9 mouse cellular contexts compared by ENCODE assay signal in genomic region chr1:172162009-172162408, GRCm38 (mm10). TPM values are rescaled to one million over a fixed set of nuclear protein-coding genes. Genes with fewer than 3 reads are reported as not detected.
DNase-seq lines count a peak whose midpoint lies in the region; ATAC-seq and TF ChIP-seq lines count a peak whose summit lies in the region.
"Had no signal": no experiment of that assay in that cellular context is flagged by ENCODE, and none has a peak within 500 bp of the region (broad histone marks: within the 10 kb centered on the region; RNA-seq: fewer than 3 reads in every experiment).

No protein-coding gene starts in this region.

- no peak for TF ChIP-seq POLR2A in heart, adult 2 months (IDR thresholded peaks at IDR 0.05; ENCODE audit: insufficient read depth, low read depth, low read length)

- peak in 1 of 2 experiments; percentile 27 for DNase-seq in heart, adult 2 months
- DNase-seq in 3T3-L1 (ENCODE audit: low read depth, low spot score) (peak; percentile 68), MN1 (ENCODE audit: low spot score) (peak; percentile 43)
- peak; percentile 58 for DNase-seq in lung, embryonic 14.5 days
- DNase-seq in thymus, postnatal 0 days (ENCODE audit: low spot score), result peak; percentile 15
- DNase-seq in adrenal gland, postnatal 36 days, result no peak

- H3K4me1 ChIP-seq in heart, adult 2 months (ENCODE audit: control insufficient read depth, insufficient read depth, low read length), result peaks cover 1% of the 10 kb centered on the region
- peaks cover 7% of the 10 kb centered on the region; the same call in 1 of the 2 replicates for H3K4me1 ChIP-seq in heart, embryonic 11.5 days (ENCODE audit: control insufficient read depth, insufficient read depth, low read length)
- H3K4me1 ChIP-seq in lung, embryonic 14.5 days (ENCODE audit: insufficient read depth), result no peaks in the 10 kb centered on the region

- 70% methylated on average over 1 of the region's 1 CpGs for WGBS in heart, adult 2 months
- WGBS in heart, embryonic 11.5 days (ENCODE audit: insufficient replicate concordance), result 91% methylated on average over 1 of the region's 1 CpGs
- WGBS in lung, embryonic 14.5 days, result 92% methylated on average over 1 of the region's 1 CpGs

- TF ChIP-seq CTCF in heart, adult 2 months (IDR thresholded peaks at IDR 0.05), result peak; percentile 91
- peak; percentile 54 for TF ChIP-seq CTCF in lung, embryonic 14.5 days (IDR thresholded peaks at IDR 0.05; ENCODE audit: low read depth)

- H3K4me2 ChIP-seq in heart, embryonic 11.5 days, result no peak overlapping the region
- H3K4me2 ChIP-seq in lung, embryonic 14.5 days, result no peak overlapping the region

- H3K27me3 ChIP-seq in heart, adult 2 months (ENCODE audit: control insufficient read depth, insufficient read depth, low read length), result no peaks in the 10 kb centered on the region
- H3K27me3 ChIP-seq in heart, embryonic 11.5 days (ENCODE audit: control insufficient read depth, insufficient read depth, low read length), result no peaks in the 10 kb centered on the region
- no peaks in the 10 kb centered on the region for H3K27me3 ChIP-seq in lung, embryonic 14.5 days (ENCODE audit: insufficient read depth, low read length)

- H3K9ac ChIP-seq in heart, adult 2 months (ENCODE audit: low read depth, low read length), result no peak overlapping the region
- H3K9ac ChIP-seq in heart, embryonic 11.5 days (ENCODE audit: low read depth, low read length), result no peak overlapping the region
- H3K9ac ChIP-seq in lung, embryonic 14.5 days, result no peak overlapping the region

- H3K9me3 ChIP-seq in heart, embryonic 11.5 days (replicated peaks; ENCODE audit: control insufficient read depth, low read length), result no peaks in the 10 kb centered on the region
- no peaks in the 10 kb centered on the region for H3K9me3 ChIP-seq in lung, embryonic 14.5 days (ENCODE audit: low read depth, low read length)

- no peak overlapping the region for H3K4me3 ChIP-seq in heart, adult 2 months
- no peak overlapping the region for H3K4me3 ChIP-seq in heart, embryonic 11.5 days (ENCODE audit: low read depth, low read length)
- H3K4me3 ChIP-seq in lung, embryonic 14.5 days (ENCODE audit: low read depth, low read length), result no peak overlapping the region

- H3K79me2 ChIP-seq in heart, adult 2 months (replicated peaks; ENCODE audit: control insufficient read depth, insufficient read depth, low read length), result peaks cover 5% of the 10 kb centered on the region; the same call in 1 of the 2 replicates

- no peak for ATAC-seq in heart, embryonic 11.5 days (replicated peaks; ENCODE audit: insufficient number of reproducible peaks, low FRiP score, low TSS enrichment)
- peak; percentile 56 for ATAC-seq in erythroblast, adult 5-6 weeks (replicated peaks; ENCODE audit: low FRiP score, poor library complexity, severe bottlenecking)
- ATAC-seq in lung, embryonic 14.5 days (ENCODE audit: insufficient read depth), result no peak

- intact Hi-C loops in heart, adult 2 months (cut with DNase I), result loop anchor here (1.0 to 5.0 kb wide), 4 partner anchors 35 to 148 kb away; no protein-coding TSS in a partner anchor

- no peak for TF ChIP-seq EP300 in heart, adult 2 months (IDR thresholded peaks at IDR 0.05; ENCODE audit: insufficient read depth, low read depth, low read length)

- peak overlapping the region; percentile 82; the same call in 1 of the 2 replicates for H3K27ac ChIP-seq in heart, adult 2 months
- no peak overlapping the region for H3K27ac ChIP-seq in heart, embryonic 11.5 days (ENCODE audit: low read depth, low read length)
- H3K27ac ChIP-seq in lung, embryonic 14.5 days (ENCODE audit: low read depth), result no peak overlapping the region

- H3K36me3 ChIP-seq in heart, adult 2 months (ENCODE audit: control insufficient read depth, insufficient read depth, low read length), result peaks cover 22% of the 10 kb centered on the region
- 0 out of 2 replicates have a peak, but pooled peaks cover 4% of the 10 kb centered on the region for H3K36me3 ChIP-seq in heart, embryonic 11.5 days (ENCODE audit: control insufficient read depth, insufficient read depth, low read length)
- peaks cover 39% of the 10 kb centered on the region for H3K36me3 ChIP-seq in lung, embryonic 14.5 days (ENCODE audit: insufficient read depth)

RNA-seq across cellular contexts. Expression of gene Dcaf8, which starts 14.1 kb away (rescaled TPM):
- 100 to 1,000 TPM; 100 to 116 TPM for total RNA-seq in heart, adult 2 months (2021)
- polyA plus RNA-seq in heart, adult 2 months (2012; rRNA removed), result 62.7 and 93.8 TPM in 2 replicates
- 85.4 and 105 TPM in 2 replicates for polyA plus RNA-seq in heart, embryonic 11.5 days (2014; fragmentation: Nextera tagmentation; extraction: Ambion mirVana)
- 226 and 232 TPM in 2 replicates for total RNA-seq in erythroblast, adult 5-6 weeks (2015; ENCODE audit: low replicate concordance)
- total RNA-seq in erythroblast, adult 5-6 weeks (2017; ENCODE audit: low replicate concordance), result 600 and 738 TPM in 2 replicates
- polyA plus RNA-seq in lung, embryonic 14.5 days (2014; fragmentation: Nextera tagmentation; extraction: Ambion mirVana), result 108 and 111 TPM in 2 replicates
- polyA plus RNA-seq in thymus, postnatal 0 days (2015; fragmentation: Nextera tagmentation; extraction: Ambion mirVana), result 93.2 and 103 TPM in 2 replicates
- 100 to 1,000 TPM; 108 to 143 TPM for total RNA-seq in adrenal gland, postnatal 36 days (2021)

RNA-seq across cellular contexts. Expression of gene Pex19, which starts 35.5 kb away (rescaled TPM):
- total RNA-seq in heart, adult 2 months (2021), result 100 to 1,000 TPM; 107 to 125 TPM
- 113 and 175 TPM in 2 replicates for polyA plus RNA-seq in heart, adult 2 months (2012; rRNA removed)
- 120 and 139 TPM in 2 replicates for polyA plus RNA-seq in heart, embryonic 11.5 days (2014; fragmentation: Nextera tagmentation; extraction: Ambion mirVana)
- 10.0 and 22.4 TPM in 2 replicates for total RNA-seq in erythroblast, adult 5-6 weeks (2015; ENCODE audit: low replicate concordance)
- 22.7 and 41.2 TPM in 2 replicates for total RNA-seq in erythroblast, adult 5-6 weeks (2017; ENCODE audit: low replicate concordance)
- polyA plus RNA-seq in lung, embryonic 14.5 days (2014; fragmentation: Nextera tagmentation; extraction: Ambion mirVana), result 110 and 112 TPM in 2 replicates
- polyA plus RNA-seq in thymus, postnatal 0 days (2015; fragmentation: Nextera tagmentation; extraction: Ambion mirVana), result 73.9 and 74.0 TPM in 2 replicates
- 100 to 1,000 TPM; 112 to 147 TPM for total RNA-seq in adrenal gland, postnatal 36 days (2021)

RNA-seq across cellular contexts. Expression of gene Pea15a, which starts 44.6 kb away (rescaled TPM):
- 10 to 100 TPM; 52.2 to 69.8 TPM for total RNA-seq in heart, adult 2 months (2021)
- 56.8 and 101 TPM in 2 replicates for polyA plus RNA-seq in heart, adult 2 months (2012; rRNA removed)
- polyA plus RNA-seq in heart, embryonic 11.5 days (2014; fragmentation: Nextera tagmentation; extraction: Ambion mirVana), result 121 and 147 TPM in 2 replicates
- 2.5 and 3.1 TPM in 2 replicates for total RNA-seq in erythroblast, adult 5-6 weeks (2015; ENCODE audit: low replicate concordance)
- 2.6 and 5.4 TPM in 2 replicates for total RNA-seq in erythroblast, adult 5-6 weeks (2017; ENCODE audit: low replicate concordance)
- polyA plus RNA-seq in lung, embryonic 14.5 days (2014; fragmentation: Nextera tagmentation; extraction: Ambion mirVana), result 128 and 140 TPM in 2 replicates
- polyA plus RNA-seq in thymus, postnatal 0 days (2015; fragmentation: Nextera tagmentation; extraction: Ambion mirVana), result 31.1 and 32.8 TPM in 2 replicates
- 10 to 100 TPM; 53.9 to 62.1 TPM for total RNA-seq in adrenal gland, postnatal 36 days (2021)

RNA-seq across cellular contexts. Expression of gene Casq1, which starts 57.7 kb away (rescaled TPM):
- total RNA-seq in heart, adult 2 months (2021), result 1 to 10 TPM; 3.3 to 5.6 TPM
- 51.7 and 53.8 TPM in 2 replicates for polyA plus RNA-seq in heart, adult 2 months (2012; rRNA removed)
- polyA plus RNA-seq in heart, embryonic 11.5 days (2014; fragmentation: Nextera tagmentation; extraction: Ambion mirVana), result 205 and 230 TPM in 2 replicates
- not detected in 2 replicates for total RNA-seq in erythroblast, adult 5-6 weeks (2015; ENCODE audit: low replicate concordance)
- total RNA-seq in erythroblast, adult 5-6 weeks (2017; ENCODE audit: low replicate concordance), result not detected in 2 replicates
- polyA plus RNA-seq in lung, embryonic 14.5 days (2014; fragmentation: Nextera tagmentation; extraction: Ambion mirVana), result 5.0 and 5.9 TPM in 2 replicates
- 1.4 and 2.0 TPM in 2 replicates for polyA plus RNA-seq in thymus, postnatal 0 days (2015; fragmentation: Nextera tagmentation; extraction: Ambion mirVana)
- total RNA-seq in adrenal gland, postnatal 36 days (2021), result under 1 TPM in 1 of 2 experiments, not detected in 1; 0.46 TPM
- total RNA-seq: hematopoietic stem cell, adult 5-6 weeks had no signal

Comparison
In these comparisons a context has a peak if more than half of its experiments do, and no peak if none do; other contexts are left out.
1. DNase-seq: peak in 3T3-L1 (single experiment), MN1 (single experiment), lung, embryonic 14.5 days (single experiment) and thymus, postnatal 0 days (single experiment); none in adrenal gland, postnatal 36 days (0 of 2).